26 mouse cellular contexts compared by ENCODE assay signal in genomic region chr16:87420662-87421061, GRCm38 (mm10).
"Had no signal": no experiment of that assay in that cellular context is flagged by ENCODE, and none has a peak within 500 bp of the region (broad histone marks: within the 10 kb centered on the region; RNA-seq: fewer than 3 reads in every experiment).

No protein-coding gene starts in this region.

- DNase-seq: gastrocnemius, adult 2 months; gastrocnemius, postnatal 10 days; gastrocnemius, postnatal 25 days; heart, adult 18-20 months; heart, postnatal 4 days; kidney, adult 18-20 months; kidney, adult 8-10 months; kidney, postnatal 10 days; kidney, postnatal 25 days; kidney, postnatal 4 days; layer of hippocampus, postnatal 36 days; left cerebral cortex, postnatal 4 days had no signal

- ATAC-seq: hindbrain, embryonic 16.5 days; inflammation-experienced regulatory T-cells, adult 6 months; intestine, embryonic 15.5 days; intestine, postnatal 0 days; liver, embryonic 12.5 days had no signal

- H3K27ac ChIP-seq: gastrocnemius, adult 2 months; heart, embryonic 13.5 days; heart, embryonic 15.5 days; hindbrain, embryonic 10.5 days; hindbrain, embryonic 12.5 days; hindbrain, embryonic 14.5 days; intestine, embryonic 15.5 days; layer of hippocampus, adult 2 months; limb, embryonic 13.5 days; limb, embryonic 15.5 days; liver, embryonic 12.5 days; liver, embryonic 14.5 days had no signal

- H3K4me1 ChIP-seq: heart, embryonic 13.5 days; heart, embryonic 15.5 days; hindbrain, embryonic 10.5 days; hindbrain, embryonic 12.5 days; intestine, embryonic 15.5 days; limb, embryonic 13.5 days; limb, embryonic 15.5 days; liver, embryonic 12.5 days had no signal

- H3K4me3 ChIP-seq: gastrocnemius, adult 2 months; heart, embryonic 13.5 days; heart, embryonic 15.5 days; hindbrain, embryonic 10.5 days; hindbrain, embryonic 12.5 days; intestine, embryonic 15.5 days; layer of hippocampus, adult 2 months; limb, embryonic 13.5 days; limb, embryonic 15.5 days; liver, embryonic 12.5 days had no signal

- H3K27me3 ChIP-seq: heart, embryonic 13.5 days; heart, embryonic 15.5 days; hindbrain, embryonic 12.5 days; intestine, embryonic 15.5 days; limb, embryonic 13.5 days; limb, embryonic 15.5 days; liver, embryonic 12.5 days had no signal
